Mouse (Mus musculus) ES-E14 (cell line): ENCODE measurements at regions not wholly inside any gene's neighbourhood (a gene's known extent, or its start where the extent isn't known, plus 50 kb on each side); places are given as distances from the start of the nearest gene placed in this dataset.

ENCODE experiments used
- CHD2 ChIP-seq: IDR thresholded peaks from 2 replicates; pipeline ENCODE4 v1.6.1; 2014; ENCODE audit warnings: mild to moderate bottlenecking, low read depth, low read length, inconsistent platforms
- HCFC1 ChIP-seq: IDR thresholded peaks from 2 replicates; pipeline ENCODE4 v1.6.1; 2012; ENCODE audit warnings: low read length, inconsistent platforms, borderline replicate concordance; ENCODE audit not compliant: insufficient read depth
- MAFK ChIP-seq: IDR thresholded peaks from 2 replicates; pipeline ENCODE4 v1.6.1; 2014; ENCODE audit warnings: mild to moderate bottlenecking, low read depth, low read length, inconsistent platforms; ENCODE audit not compliant: insufficient read depth
- ZC3H11A ChIP-seq: IDR thresholded peaks from 2 replicates; pipeline ENCODE4 v1.6.1; 2012; ENCODE audit warnings: low read depth, mild to moderate bottlenecking, inconsistent platforms, low read length, borderline replicate concordance
- ZNF384 ChIP-seq: IDR thresholded peaks from 2 replicates; pipeline ENCODE4 v1.6.1; 2012; ENCODE audit warnings: low read depth, low read length, inconsistent platforms

DNA sequence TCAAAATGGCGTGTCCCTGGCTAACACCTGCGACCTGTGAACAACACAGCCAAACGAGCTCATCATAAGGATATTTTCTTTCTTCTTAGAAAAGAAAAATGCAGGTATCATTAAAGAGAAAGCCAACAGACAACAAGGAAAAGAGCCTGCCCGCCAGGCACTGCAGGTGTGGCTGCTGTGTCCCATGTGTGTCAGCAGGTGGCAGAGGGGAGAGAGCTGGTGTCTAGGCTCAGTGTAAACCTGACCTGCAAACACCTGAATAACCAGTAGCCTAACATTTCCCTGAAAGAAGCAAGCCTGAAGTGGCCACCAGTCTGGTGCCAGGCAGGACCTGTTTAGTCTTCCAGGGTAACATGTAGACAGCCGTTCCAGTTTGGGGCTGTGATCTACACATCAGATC, 294.9 kb downstream of the Matn1 start:
- TF ChIP-seq CHD2 (no peak), ZC3H11A (no peak), ZNF384 (no peak), HCFC1 (no peak), MAFK (no peak)
